Mouse (Mus musculus) ovary, adult 18-20 months (tissue): ENCODE results near the gene Uqcrq.

ENCODE experiments used
- DNase-seq: peaks from one replicate; pipeline ENCODE4 v3.0.0; 2022; ENCODE audit warnings: low spot score, mixed read lengths

The Uqcrq gene

DNA sequence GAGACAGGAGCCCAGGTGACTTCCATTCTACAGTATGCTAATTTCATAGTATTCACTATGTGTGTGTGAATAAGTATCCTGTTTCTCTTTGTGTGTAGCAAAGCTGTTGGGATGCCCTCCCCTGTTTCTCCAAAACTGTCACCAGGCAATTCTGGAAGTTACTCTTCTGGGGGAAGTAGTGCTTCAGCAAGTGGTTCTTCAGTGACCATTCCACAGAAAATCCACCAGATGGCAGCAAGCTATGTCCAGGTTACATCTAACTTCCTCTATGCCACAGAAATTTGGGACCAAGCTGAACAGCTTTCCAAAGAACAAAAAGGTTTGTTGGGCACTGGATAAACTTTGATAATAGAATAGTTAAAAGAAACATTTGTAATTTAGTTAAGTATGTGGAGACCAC, 18.9 kb downstream of the Uqcrq start:
- no peak for DNase-seq

DNA sequence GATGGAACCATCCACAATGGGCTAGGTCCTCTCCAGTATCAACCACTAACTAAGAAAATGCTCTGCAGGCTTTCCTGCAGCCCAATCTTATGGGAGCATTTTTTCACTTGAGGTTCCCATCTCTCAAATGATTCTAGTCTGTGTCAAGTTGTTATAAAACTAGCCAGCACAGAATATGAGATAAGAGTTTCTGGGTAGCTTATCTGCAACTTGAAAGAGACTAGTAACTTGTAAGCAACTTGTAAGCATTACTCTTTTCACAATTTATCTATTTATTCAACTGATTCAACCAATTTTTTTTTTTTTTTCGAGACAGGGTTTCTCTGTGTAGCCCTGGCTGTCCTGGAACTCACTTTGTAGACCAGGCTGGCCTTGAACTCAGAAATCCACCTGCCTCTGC, 27.0 kb downstream of the Uqcrq start:
- DNase-seq, result no peak

DNA sequence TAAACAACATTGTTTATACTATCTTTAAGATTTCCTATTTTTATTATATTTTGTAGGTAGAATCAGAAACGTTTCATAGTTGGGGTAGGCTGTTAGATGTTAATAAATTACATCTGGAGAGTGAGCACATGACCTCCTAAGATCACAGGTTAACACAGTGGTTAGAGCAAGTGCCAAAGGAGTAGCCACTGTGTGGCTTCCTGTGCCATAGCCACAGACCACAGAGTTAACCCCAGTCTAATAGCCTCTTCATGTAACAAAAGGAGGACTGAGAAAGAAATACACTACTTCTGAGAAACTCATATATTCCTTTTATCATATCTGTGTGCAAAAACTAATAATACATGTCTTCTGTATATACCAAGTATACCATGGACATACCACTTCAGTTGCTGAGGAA, 36.8 kb downstream of the Uqcrq start:
- DNase-seq, result no peak

DNA sequence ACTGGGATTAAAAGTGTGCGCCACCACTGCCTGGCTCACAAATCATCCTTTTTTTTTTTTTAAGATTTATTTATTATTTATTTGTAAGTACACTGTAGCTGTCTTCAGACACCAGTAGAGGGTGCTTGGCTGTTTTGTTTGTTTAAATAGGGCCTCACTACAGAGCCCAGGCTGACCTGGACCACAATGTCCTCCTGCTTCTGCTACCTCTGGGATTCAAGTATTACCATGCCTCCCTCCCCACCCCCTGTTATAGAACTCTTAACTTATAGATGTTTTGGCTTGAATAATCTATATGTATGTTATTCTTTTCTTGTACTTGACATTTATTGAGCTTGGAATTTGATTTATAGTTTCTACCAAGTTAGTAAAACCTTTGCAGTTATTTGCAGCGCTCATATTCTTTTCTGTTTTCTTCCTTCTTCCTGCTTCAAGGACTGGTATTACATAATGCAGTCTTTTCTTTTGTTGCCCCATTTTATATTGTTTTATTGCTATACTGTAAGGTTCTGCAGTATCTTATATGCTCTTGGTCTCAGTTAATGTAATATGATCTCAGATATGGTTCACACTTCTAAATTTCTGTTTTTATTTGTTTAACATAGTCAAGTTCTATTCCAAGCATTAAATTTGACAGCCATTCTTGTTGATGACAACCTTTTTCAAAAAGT, 46.7 kb downstream of the Uqcrq start:
- no peak for DNase-seq

DNA sequence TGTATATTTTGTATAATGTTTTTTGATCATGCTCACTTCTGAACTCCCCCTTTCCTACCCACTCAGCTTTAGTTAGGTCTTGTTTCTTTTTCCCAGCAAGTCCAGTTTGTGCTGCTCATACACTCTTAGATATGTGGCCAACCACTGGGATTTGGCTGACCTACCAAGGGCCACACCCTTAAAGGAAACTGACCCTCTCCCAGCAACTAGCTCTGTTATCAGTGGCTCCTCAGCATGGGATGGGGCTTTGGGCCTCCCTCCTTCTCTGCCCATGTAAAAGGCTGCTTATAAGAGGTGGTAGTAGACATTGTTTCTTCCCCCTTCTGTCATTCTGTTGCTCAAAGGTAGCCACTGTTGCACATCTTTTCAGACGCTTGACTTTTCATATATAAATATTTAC, 51.7 kb downstream of the Uqcrq start:
- no peak for DNase-seq
